Mouse (Mus musculus): Measurements from ENCODE around the gene 1110008L16Rik.

- no peak for TF ChIP-seq POLR2A (IDR thresholded peaks at IDR 0.05; ENCODE audit: control insufficient read depth, low read depth, low read length)
- no peak for TF ChIP-seq CTCF (IDR thresholded peaks at IDR 0.05; ENCODE audit: control insufficient read depth, insufficient read depth, insufficient replicate concordance, low read depth, low read length)
Measured at GRCm38 (mm10) chr12:55385931-55386330, 86.6 kb downstream of the 1110008L16Rik start.
